Mouse (Mus musculus): Measurements from ENCODE around the gene Mdfi.
"Not testable (repeated sequence)": the region's sequence is repeated elsewhere in the genome, so short reads cannot be mapped to it uniquely, and the experiment has no call there.

The Mdfi gene

DNA sequence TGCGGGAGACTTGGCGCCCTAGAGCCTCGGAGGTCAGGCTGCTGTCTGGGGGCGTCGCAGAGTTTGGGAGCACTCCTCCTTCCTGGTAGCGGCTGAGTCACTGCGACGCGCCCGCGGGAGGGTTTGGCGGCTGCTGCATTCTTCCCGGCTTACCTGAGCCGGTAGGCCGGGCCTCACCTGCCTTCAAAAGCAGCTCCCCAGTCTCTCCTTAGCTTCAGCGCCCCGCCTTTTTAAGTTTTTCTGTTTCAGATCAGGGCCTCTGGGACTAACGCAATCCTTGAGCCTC lies at the start of gene Mdfi:
Gene Mdfi, minus strand, starts transcription at position 210 of the 286 bp plus-strand sequence.
- no peak for DNase-seq (ENCODE audit: low read depth)

DNA sequence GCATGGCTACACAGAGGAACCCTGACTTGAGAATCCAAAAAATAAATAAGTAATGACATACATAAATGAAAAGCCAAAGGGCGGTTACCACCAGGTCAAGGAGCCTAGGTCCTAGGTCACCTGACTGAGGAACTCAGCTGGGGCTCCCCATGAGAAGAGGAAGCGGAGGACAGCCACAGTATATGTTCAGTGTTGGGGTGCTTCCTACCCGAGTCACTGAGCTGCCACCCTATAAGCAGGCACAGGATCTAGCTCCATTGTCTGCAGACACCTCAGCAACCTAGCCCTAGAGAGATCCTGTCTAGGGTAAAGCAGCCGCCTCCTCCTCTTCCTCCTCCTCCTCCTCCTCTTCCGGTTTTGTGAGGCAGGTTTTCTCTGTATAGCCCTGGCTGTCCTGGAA lies 48.6 kb upstream of the Mdfi start:
- DNase-seq (ENCODE audit: low read depth): no peak

GRCm38 (mm10) chr17:47881330-47881729 lies 46.8 kb upstream of the Mdfi start:
- peak; percentile 70 for DNase-seq (ENCODE audit: low read depth)

GRCm38 (mm10) chr17:47879207-47879606 lies 44.7 kb upstream of the Mdfi start:
- DNase-seq (ENCODE audit: low read depth): no peak

- DNase-seq (ENCODE audit: low read depth): no peak
These were observed 44.0 kb upstream of the Mdfi start for GRCm38 (mm10) chr17:47878378-47879089.

GRCm38 (mm10) chr17:47877715-47878377 lies 43.4 kb upstream of the Mdfi start:
- no peak for DNase-seq (ENCODE audit: low read depth)

DNA sequence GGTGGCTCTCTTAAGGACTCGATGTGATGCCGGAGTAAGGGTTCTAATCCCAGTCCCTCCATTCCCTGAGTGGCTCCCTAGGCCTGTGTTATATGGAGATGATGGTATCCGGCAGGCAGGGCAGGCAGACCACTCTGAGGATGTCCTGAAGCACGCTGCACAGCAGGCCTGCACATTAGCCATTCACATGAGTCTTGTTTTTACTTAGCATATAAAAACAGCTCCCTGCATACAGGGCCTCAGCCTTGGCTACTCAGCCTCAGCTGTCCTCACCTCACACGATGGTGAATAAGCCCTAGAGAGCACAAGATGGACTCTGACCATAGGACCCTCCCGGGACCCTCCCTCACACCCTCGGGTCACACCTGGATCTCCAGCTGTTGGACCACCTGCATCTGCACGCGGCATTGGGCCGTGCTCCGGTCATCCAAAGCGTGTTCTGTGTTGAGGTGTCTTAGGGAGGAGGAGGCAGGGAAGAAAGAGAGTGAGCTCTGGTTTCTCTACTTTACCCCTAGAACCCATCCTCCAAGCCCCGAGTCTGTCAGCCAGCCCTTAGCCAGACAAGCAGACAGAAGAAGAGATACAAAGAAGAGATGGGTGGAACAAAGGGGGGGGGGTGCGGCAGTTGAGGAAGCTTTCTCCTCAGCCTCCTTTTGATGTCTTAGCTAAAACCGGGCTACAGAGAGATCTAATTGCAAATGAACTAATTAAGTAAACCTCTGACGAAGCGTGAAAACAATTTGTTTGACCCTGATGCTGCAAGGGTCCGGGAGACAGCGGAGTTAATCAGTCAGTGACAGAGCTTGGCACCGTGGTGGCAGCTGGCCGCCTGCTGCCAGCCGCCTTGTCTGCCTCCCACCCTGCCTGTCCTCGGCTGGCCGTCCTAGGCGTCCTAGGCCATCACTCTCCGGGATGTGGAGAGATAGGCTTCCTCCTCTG lies 42.6 kb upstream of the Mdfi start:
- DNase-seq (ENCODE audit: low read depth): no peak

- DNase-seq (ENCODE audit: low read depth): peak; percentile 75
These were observed 38.9 kb upstream of the Mdfi start for GRCm38 (mm10) chr17:47873341-47873791.

DNA sequence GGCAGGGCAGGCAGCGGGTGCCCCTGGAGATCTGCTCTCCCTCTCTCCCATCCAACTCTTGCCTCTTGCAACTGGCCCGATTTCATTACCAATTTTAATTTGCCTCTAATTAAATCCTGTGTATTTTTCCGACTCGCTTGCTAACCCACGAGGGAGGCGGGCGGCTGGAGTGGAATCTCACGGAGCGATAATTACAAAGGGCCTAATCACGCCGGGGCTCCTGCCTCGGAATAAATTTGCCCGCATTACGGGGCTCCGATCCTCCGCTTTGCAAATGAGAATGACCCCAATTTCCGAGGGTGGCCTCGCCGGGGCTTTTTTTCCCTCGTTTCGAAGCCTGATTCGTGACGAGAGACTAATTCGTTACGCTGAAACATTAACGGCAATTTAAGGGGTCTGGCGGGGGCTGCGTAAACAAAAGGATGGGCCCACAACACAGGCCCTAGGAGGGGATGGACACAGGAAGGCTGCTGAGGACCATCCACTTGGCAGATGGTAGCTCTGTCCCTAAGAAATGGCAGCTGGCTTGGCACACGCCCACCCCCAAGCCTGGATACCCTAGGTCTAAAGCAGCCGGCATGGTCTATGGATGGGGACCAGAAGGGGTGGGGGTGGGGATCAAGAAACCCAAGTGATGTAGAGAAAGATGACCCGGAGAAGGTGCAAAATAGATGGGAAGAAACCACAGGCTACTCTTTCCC lies 38.0 kb upstream of the Mdfi start:
- no peak for DNase-seq (ENCODE audit: low read depth)

DNA sequence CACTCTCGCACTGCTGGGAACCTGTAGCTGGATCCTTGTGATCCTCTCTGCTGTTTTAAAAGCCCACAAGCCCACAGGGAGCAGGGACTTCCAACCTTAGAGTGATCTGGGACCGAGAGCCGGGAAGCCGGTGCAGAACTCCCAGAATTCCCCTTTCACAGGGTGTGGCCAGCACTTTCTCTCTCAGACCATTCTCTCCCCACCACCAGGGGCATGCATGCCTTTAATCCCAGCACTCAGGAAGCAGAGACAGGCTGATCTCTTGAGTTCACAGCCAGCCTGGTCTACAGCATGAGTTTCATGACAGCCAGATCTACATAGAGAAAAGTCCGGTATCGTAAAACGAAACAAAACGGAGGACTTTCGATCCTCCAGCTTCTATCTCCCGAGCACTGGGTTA lies 35.4 kb upstream of the Mdfi start:
- no peak for DNase-seq (ENCODE audit: low read depth)

DNA sequence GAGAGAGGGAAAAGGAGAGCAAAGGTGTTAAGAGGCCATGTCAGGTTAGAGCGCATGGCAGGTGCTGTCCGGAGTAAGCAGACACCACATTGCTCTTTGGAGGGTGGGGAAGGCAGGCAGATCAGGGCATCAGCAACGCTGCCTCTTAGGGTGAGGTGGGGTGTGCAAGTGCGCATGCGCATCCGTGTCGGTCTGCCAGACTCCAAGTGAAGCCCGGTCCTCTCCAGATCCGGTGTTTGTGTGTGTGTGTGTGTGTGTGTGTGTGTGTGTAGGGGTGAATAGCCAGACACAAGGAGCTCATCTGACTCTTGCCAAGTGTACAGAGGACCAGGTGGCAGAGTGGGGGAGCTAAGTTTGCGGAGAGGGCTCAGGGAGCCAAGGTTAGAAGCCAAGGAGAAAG lies 31.5 kb upstream of the Mdfi start:
- no peak for DNase-seq (ENCODE audit: low read depth)

DNA sequence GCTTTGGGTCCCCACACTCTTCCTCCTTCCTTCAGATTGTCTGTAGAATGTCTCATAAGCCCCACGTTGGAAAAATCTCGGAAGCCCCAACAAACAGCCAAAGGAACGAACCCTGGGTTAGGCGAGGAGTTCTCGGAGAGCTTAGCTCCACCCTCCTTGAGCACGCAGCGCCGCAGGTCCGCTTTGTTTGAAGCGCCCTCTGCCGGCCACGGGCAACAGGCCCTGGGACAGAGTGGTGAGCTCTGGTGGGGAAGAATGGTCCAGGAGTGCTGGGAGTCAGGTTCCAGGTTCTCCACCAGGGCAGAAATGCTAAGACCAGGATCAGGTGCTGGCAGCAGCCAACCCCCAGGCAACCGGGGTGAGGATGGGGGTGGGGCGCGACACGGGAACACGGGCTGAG lies 30.0 kb upstream of the Mdfi start:
- DNase-seq (ENCODE audit: low read depth): peak; percentile 69

DNA sequence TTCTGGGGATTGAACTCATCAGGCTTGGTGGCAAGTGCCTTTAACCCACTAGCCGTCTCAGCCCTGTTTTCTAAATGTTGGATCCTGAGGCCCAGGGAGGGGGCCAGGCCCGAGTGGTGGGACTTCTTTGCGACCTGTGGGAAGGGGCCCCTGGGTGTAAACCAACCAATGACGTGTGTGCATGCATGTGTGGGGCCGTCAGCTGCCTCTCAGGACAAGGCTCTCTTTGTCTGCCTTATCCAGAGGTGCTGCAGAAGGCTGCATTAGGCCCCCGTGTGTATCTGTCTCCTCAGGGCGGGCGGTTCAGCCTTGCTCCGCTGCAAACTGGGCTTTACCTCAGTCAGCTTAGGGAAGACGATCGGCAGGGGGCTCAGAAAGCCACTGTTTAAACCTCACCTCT lies 28.9 kb upstream of the Mdfi start:
- DNase-seq (ENCODE audit: low read depth): no peak

DNA sequence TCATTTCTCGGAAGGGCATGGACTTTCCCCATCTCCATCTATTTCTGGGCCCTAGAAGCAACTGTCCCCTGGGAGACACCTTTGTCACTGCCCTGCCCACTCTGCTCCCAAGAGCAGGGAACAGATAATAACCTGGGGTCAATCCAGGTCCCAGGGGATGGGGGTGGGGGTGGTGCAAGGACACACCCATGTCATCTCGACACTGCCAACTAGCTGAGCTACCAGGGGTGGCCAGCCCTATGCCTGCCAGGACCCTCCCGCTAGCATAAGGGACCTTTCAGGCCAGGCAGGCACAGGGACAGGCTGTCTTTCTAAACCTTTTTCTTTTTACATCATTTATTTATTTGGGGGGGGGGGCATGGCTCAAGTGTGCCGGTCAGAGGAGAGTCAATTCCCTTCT lies 28.5 kb upstream of the Mdfi start:
- DNase-seq (ENCODE audit: low read depth): no peak

- DNase-seq (ENCODE audit: low read depth): no peak
These were observed 21.1 kb upstream of the Mdfi start for GRCm38 (mm10) chr17:47855544-47855943.

DNA sequence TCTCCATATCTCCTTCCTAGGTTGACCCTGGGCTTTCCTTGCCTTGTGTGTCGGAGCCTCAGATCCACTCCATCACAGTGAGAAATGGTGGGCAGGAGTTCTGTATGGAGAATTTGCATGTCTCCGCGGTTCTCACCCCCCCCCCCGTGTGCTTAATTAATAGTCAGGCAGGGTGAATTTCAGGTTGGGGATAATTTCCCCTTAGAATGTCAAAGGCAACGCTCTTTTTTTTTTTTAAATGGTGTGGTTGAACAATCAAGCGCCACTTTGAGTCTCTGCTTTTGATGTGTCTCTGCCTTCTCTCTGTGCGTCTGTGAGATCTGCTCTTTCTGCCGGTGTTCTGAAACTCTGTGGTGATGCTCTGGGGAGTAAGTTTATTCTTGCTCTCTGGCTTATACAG lies 20.4 kb upstream of the Mdfi start:
- no peak for DNase-seq (ENCODE audit: low read depth)

- peak; percentile 46 for DNase-seq (ENCODE audit: low read depth)
These were observed 19.3 kb upstream of the Mdfi start for GRCm38 (mm10) chr17:47853760-47854159.

DNA sequence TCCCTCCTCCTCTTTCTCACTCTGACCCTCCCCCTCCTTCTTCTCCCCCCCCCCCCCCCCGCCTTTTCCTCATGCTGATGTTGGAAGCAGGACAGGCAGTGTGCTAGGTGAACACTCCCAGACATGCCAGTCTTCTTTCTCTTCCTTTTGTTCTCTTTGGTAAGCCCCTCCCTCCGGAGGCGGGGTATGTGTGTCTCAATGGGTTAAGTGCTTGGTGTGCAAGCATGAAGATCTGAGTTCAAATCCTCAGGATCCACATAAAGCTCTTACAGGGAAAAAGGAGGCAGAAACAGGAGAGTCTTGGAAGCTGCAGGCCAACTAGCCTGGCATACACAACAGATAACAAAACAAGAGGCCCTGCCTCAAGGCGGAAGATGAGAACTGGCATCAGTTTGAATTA lies 18.8 kb upstream of the Mdfi start:
- DNase-seq (ENCODE audit: low read depth): no peak

- DNase-seq (ENCODE audit: low read depth): not testable (repeated sequence)
These were observed 17.4 kb upstream of the Mdfi start for GRCm38 (mm10) chr17:47851798-47852360.

GRCm38 (mm10) chr17:47850639-47851314 lies 16.3 kb upstream of the Mdfi start:
- DNase-seq (ENCODE audit: low read depth): no peak

DNA sequence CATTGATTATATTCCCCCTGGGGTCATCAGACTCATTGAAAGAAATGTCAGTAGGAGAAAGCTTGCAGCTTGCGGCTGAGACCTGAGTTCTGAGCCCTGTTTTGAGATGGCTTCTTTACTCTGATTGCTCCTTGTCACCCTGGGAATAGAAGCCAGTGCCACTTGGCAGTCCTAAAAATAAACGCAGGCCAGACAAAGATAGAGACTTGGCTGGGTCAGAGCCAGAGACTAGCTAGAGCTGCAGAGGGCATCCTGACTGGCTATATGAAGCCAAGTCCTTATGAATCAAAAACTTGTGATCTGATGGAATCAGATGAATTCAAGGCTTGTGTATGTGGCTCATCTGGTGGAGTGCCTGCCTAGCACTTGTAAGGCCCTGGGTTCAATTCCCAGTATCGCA lies 15.5 kb upstream of the Mdfi start:
- DNase-seq (ENCODE audit: low read depth): no peak
